Mouse (Mus musculus) limb, embryonic 13.5 days (tissue): ENCODE data around the gene Mkrn2os. TPM values are rescaled to one million over a fixed set of nuclear protein-coding genes. Genes with fewer than 3 reads are reported as not detected.
A peak's percentile ranks its signal among the peaks of the same experiment; 100 is the strongest.

Experiments
- ATAC-seq: fragments of 200-750 bp; cut with Nextera tagmentation; 2 replicates; pipeline ENCODE4 v1.8.0; 2017; ENCODE audit warnings: low read depth, moderate number of reproducible peaks, moderate TSS enrichment; ENCODE audit not compliant: low FRiP score
- H3K27ac ChIP-seq: fragments of 300-500 bp; sonication (generic); 2 replicates; pipeline ENCODE4 v1.5.1; 2015; ENCODE audit warnings: inconsistent platforms, mild to moderate bottlenecking, moderate library complexity
- H3K27me3 ChIP-seq: fragments of 300-500 bp; sonication (generic); 2 replicates; pipeline ENCODE4 v1.6.1; 2015; ENCODE audit warnings: mild to moderate bottlenecking, inconsistent platforms
- H3K36me3 ChIP-seq: fragments of 300-500 bp; sonication (generic); 2 replicates; pipeline ENCODE4 v1.6.1; 2015; ENCODE audit warnings: inconsistent platforms, mild to moderate bottlenecking, moderate library complexity
- H3K4me1 ChIP-seq: fragments of 300-500 bp; sonication (generic); 2 replicates; pipeline ENCODE4 v1.6.1; 2015; ENCODE audit warnings: inconsistent platforms
- H3K4me2 ChIP-seq: fragments of 300-500 bp; sonication (generic); replicated peaks from 2 replicates; pipeline ENCODE4 v1.6.1; 2015; ENCODE audit warnings: inconsistent platforms, mild to moderate bottlenecking, moderate library complexity
- H3K4me3 ChIP-seq: fragments of 300-500 bp; sonication (generic); 2 replicates; pipeline ENCODE4 v1.5.1; 2015; ENCODE audit warnings: moderate library complexity, mild to moderate bottlenecking, inconsistent platforms
- H3K9ac ChIP-seq: fragments of 300-500 bp; sonication (generic); 2 replicates; pipeline ENCODE4 v1.6.1; 2015; ENCODE audit warnings: mild to moderate bottlenecking, inconsistent platforms
- H3K9me3 ChIP-seq: fragments of 300-500 bp; sonication (generic); 2 replicates; pipeline ENCODE4 v1.6.1; 2016; ENCODE audit warnings: inconsistent platforms
- WGBS: fragments of 180-500 bp; shearing (Covaris S2); methylation state at CpG from one replicate; pipeline ENCODE4 v1.1.7; 2015; 5-methylcytosine and 5-hydroxymethylcytosine counted together
- polyA plus RNA-seq: library from polyadenylated mRNA; unstranded; fragments of >200 nt; fragmentation: Nextera tagmentation; extraction: Ambion mirVana; gene quantifications from 2 replicates; pipeline ENCODE4 v1.2.1, GENCODE M21; 2015

The Mkrn2os gene
- polyA plus RNA-seq, 1 experiment from 2014 or later = 0.13 TPM

GRCm38 (mm10) chr6:115601715-115602523, 9.5 kb upstream of the Mkrn2os start, which contains the start of gene Mkrn2:
Mkrn2 (plus strand) TSS chr6:115601902.
- no peaks in the 10 kb centered on the region for H3K9me3 ChIP-seq
- no peaks in the 10 kb centered on the region for H3K27me3 ChIP-seq
- peaks cover 9% of the 10 kb centered on the region for H3K36me3 ChIP-seq
- H3K4me1 ChIP-seq = peaks cover 12% of the 10 kb centered on the region
- H3K4me2 ChIP-seq = peak within 1 kb of the TSS; percentile 76
- peak within 1 kb of the TSS; percentile 78 for H3K4me3 ChIP-seq
- H3K9ac ChIP-seq = peak within 1 kb of the TSS; percentile 83
- peak within 1 kb of the TSS; percentile 44; the same call in 1 of the 2 replicates for H3K27ac ChIP-seq
- peak; percentile 90 for ATAC-seq
- 1% methylated on average over 46 of the region's 61 CpGs for WGBS

- Histone ChIP-seq H3K4me2 (peak overlapping the region; percentile 76), H3K4me3 (peak overlapping the region; percentile 78), H3K27me3 (no peaks in the 10 kb centered on the region), H3K4me1 (peaks cover 12% of the 10 kb centered on the region), H3K9me3 (no peaks in the 10 kb centered on the region), H3K27ac (no peak overlapping the region), H3K9ac (no peak overlapping the region), H3K36me3 (peaks cover 8% of the 10 kb centered on the region)
- WGBS = 63% methylated on average over 4 of the region's 4 CpGs
- ATAC-seq = peak; percentile 5; the same call in 1 of the 2 replicates
These were observed 8.9 kb upstream of the Mkrn2os start for GRCm38 (mm10) chr6:115601322-115601714.

- no peak for ATAC-seq
- Histone ChIP-seq H3K9me3 (no peaks in the 10 kb centered on the region), H3K36me3 (no peaks in the 10 kb centered on the region), H3K27ac (no peak overlapping the region), H3K27me3 (no peaks in the 10 kb centered on the region), H3K4me1 (no peaks in the 10 kb centered on the region), H3K4me3 (no peak overlapping the region), H3K9ac (no peak overlapping the region), H3K4me2 (no peak overlapping the region)
- 59% methylated on average over 3 of the region's 3 CpGs for WGBS
These were observed 3.3 kb upstream of the Mkrn2os start for GRCm38 (mm10) chr6:115595667-115596066.

GRCm38 (mm10) chr6:115594463-115594862, 2.1 kb upstream of the Mkrn2os start:
- Histone ChIP-seq H3K9me3 (no peaks in the 10 kb centered on the region), H3K27me3 (no peaks in the 10 kb centered on the region), H3K27ac (no peak overlapping the region), H3K9ac (no peak overlapping the region), H3K4me2 (no peak overlapping the region), H3K4me1 (no peaks in the 10 kb centered on the region), H3K36me3 (no peaks in the 10 kb centered on the region), H3K4me3 (no peak overlapping the region)
- ATAC-seq = no peak
- WGBS = 84% methylated on average over 3 of the region's 3 CpGs

GRCm38 (mm10) chr6:115593252-115593651, 876 bp upstream of the Mkrn2os start:
- no peaks in the 10 kb centered on the region for H3K36me3 ChIP-seq
- H3K4me2 ChIP-seq = no peak overlapping the region
- no peak overlapping the region for H3K27ac ChIP-seq
- no peaks in the 10 kb centered on the region for H3K9me3 ChIP-seq
- H3K4me1 ChIP-seq = no peaks in the 10 kb centered on the region
- WGBS = 89% methylated on average over 4 of the region's 4 CpGs
- H3K9ac ChIP-seq = no peak overlapping the region
- H3K4me3 ChIP-seq = no peak overlapping the region
- ATAC-seq = no peak
- no peaks in the 10 kb centered on the region for H3K27me3 ChIP-seq

- Histone ChIP-seq H3K4me2 (no peak overlapping the region), H3K9ac (no peak overlapping the region), H3K27ac (no peak overlapping the region), H3K9me3 (no peaks in the 10 kb centered on the region), H3K36me3 (no peaks in the 10 kb centered on the region), H3K4me1 (no peaks in the 10 kb centered on the region), H3K27me3 (no peaks in the 10 kb centered on the region), H3K4me3 (no peak overlapping the region)
- WGBS = 84% methylated on average over 19 of the region's 19 CpGs
- no peak for ATAC-seq
These were observed 550 bp downstream of the Mkrn2os start for GRCm38 (mm10) chr6:115591692-115592359.

- H3K27me3 ChIP-seq = no peaks in the 10 kb centered on the region
These were observed 6.1 kb downstream of the Mkrn2os start for GRCm38 (mm10) chr6:115586321-115586720.

GRCm38 (mm10) chr6:115584176-115584575, 8.2 kb downstream of the Mkrn2os start:
- no peak for ATAC-seq
- H3K27me3 ChIP-seq = no peaks in the 10 kb centered on the region
- no peak overlapping the region for H3K4me2 ChIP-seq
- peaks cover 13% of the 10 kb centered on the region for H3K36me3 ChIP-seq
- H3K27ac ChIP-seq = no peak overlapping the region
- WGBS = 76% methylated on average over 3 of the region's 3 CpGs
- no peak overlapping the region for H3K9ac ChIP-seq
- H3K4me3 ChIP-seq = no peak overlapping the region
- no peaks in the 10 kb centered on the region for H3K4me1 ChIP-seq
- H3K9me3 ChIP-seq = no peaks in the 10 kb centered on the region

More at GRCm38 (mm10) chr6:115586321-115586720, 6.1 kb downstream of the Mkrn2os start:
- no peak overlapping the region for H3K4me3 ChIP-seq
- H3K9ac ChIP-seq = no peak overlapping the region
- no peaks in the 10 kb centered on the region for H3K4me1 ChIP-seq
- 83% methylated on average over 10 of the region's 10 CpGs for WGBS
- H3K27ac ChIP-seq = no peak overlapping the region
- peaks cover 4% of the 10 kb centered on the region; the same call in 1 of the 2 replicates for H3K36me3 ChIP-seq
- H3K4me2 ChIP-seq = no peak overlapping the region
- H3K9me3 ChIP-seq = no peaks in the 10 kb centered on the region
- ATAC-seq = no peak

- 74% methylated on average over 6 of the region's 6 CpGs for WGBS
- H3K27ac ChIP-seq = no peak overlapping the region
These were observed 8.8 kb downstream of the Mkrn2os start for GRCm38 (mm10) chr6:115583430-115584125.

GRCm38 (mm10) chr6:115582328-115583115, 9.9 kb downstream of the Mkrn2os start:
- H3K4me1 ChIP-seq = no peaks in the 10 kb centered on the region
- ATAC-seq = no peak
- H3K9ac ChIP-seq = no peak overlapping the region
- no peak overlapping the region for H3K4me3 ChIP-seq
- H3K9me3 ChIP-seq = no peaks in the 10 kb centered on the region
- H3K27me3 ChIP-seq = no peaks in the 10 kb centered on the region
- H3K27ac ChIP-seq = no peak overlapping the region
- WGBS = 80% methylated on average over 10 of the region's 10 CpGs
- no peak overlapping the region for H3K4me2 ChIP-seq
- peaks cover 29% of the 10 kb centered on the region for H3K36me3 ChIP-seq

More at GRCm38 (mm10) chr6:115583430-115584125, 8.8 kb downstream of the Mkrn2os start:
- Histone ChIP-seq H3K4me3 (no peak overlapping the region), H3K9me3 (no peaks in the 10 kb centered on the region), H3K36me3 (peaks cover 18% of the 10 kb centered on the region), H3K27me3 (no peaks in the 10 kb centered on the region), H3K4me2 (no peak overlapping the region), H3K4me1 (no peaks in the 10 kb centered on the region), H3K9ac (no peak overlapping the region)
- no peak for ATAC-seq

- peaks cover 45% of the 10 kb centered on the region for H3K36me3 ChIP-seq
- H3K27ac ChIP-seq = no peak overlapping the region
- H3K9ac ChIP-seq = no peak overlapping the region
- no peak overlapping the region for H3K4me3 ChIP-seq
- H3K4me1 ChIP-seq = no peaks in the 10 kb centered on the region
- no peaks in the 10 kb centered on the region for H3K27me3 ChIP-seq
- no peak overlapping the region for H3K4me2 ChIP-seq
- no peak for ATAC-seq
- no peaks in the 10 kb centered on the region for H3K9me3 ChIP-seq
- WGBS = 76% methylated on average over 3 of the region's 3 CpGs
These were observed 11.6 kb downstream of the Mkrn2os start for GRCm38 (mm10) chr6:115580810-115581209.
